Mouse (Mus musculus) Patski (cell line): Measurements from ENCODE around the gene Mamdc4. TPM values are rescaled to one million over a fixed set of nuclear protein-coding genes. Genes with fewer than 3 reads are reported as not detected.
"Not testable (repeated sequence)": the region's sequence is repeated elsewhere in the genome, so short reads cannot be mapped to it uniquely, and the experiment has no call there.

Source experiments
- ATAC-seq: fragments of 100-300 bp; one replicate; pipeline ENCODE4 v1.8.0; 2021
- CTCF ChIA-PET: fragments of 350-600 bp; sonication (Branson Sonifier 250); formaldehyde crosslinking; loops from one replicate; lab custom pipeline; 2022; ENCODE audit warnings: inconsistent platforms; lab: Charles Lee
- POLR2A ChIA-PET: fragments of 350-600 bp; sonication (Branson Sonifier 250); formaldehyde crosslinking; loops from one replicate; lab custom pipeline; 2022; ENCODE audit warnings: antibody characterized with exemption, inconsistent platforms; lab: Charles Lee
- DNase-seq: peaks from one replicate; pipeline ENCODE4 v3.0.0-alpha.2; 2011; ENCODE audit warnings: low read depth, low spot score
- H3K27me3 ChIP-seq: fragments of 371-371 bp; one replicate; pipeline ENCODE4 v1.5.1; 2021
- CTCF ChIP-seq: fragments of 100-300 bp; IDR thresholded peaks from one replicate; pipeline ENCODE4 v1.5.1; 2021
- in situ Hi-C: fragments of 300-500 bp; cut with MboI; formaldehyde crosslinking; loops from 3 replicates; pipeline ENCODE4 v1.11.1; 2018; ENCODE audit warnings: low pct_unique_long_range_greater_than_20kb, mixed read lengths
- polyA plus RNA-seq: library from polyadenylated mRNA; unstranded; gene quantifications from one replicate; pipeline ENCODE4 v1.2.3, GENCODE M21; 2021

The Mamdc4 gene
- polyA plus RNA-seq, 1 experiment from 2014 or later: 15.4 TPM

GRCm38 (mm10) chr2:25565741-25566140 is 8.9 kb downstream of the Mamdc4 start:
- no peaks in the 10 kb centered on the region for H3K27me3 ChIP-seq
- DNase-seq: no peak
- CTCF ChIA-PET: interaction anchor here (1.3 to 2.0 kb wide), 2 partner anchors 26 to 59 kb away, joined by 3 to 4 read pairs; no protein-coding TSS in a partner anchor
- in situ Hi-C loops: no loop called here
- no peak for ATAC-seq
- TF ChIP-seq CTCF: no peak
- POLR2A ChIA-PET: interaction anchor here (1.3 to 2.4 kb wide), 2 partner anchors 8 to 9 kb away, joined by 3 to 10 read pairs; partner anchors contain the start of genes Edf1, Mamdc4 and Phpt1

GRCm38 (mm10) chr2:25561946-25562345 is 12.7 kb downstream of the Mamdc4 start:
- DNase-seq (no peak), ATAC-seq (no peak)
- CTCF ChIA-PET: interaction anchor here (0.8 kb wide), 1 partner anchor 19 kb away, joined by 3 read pairs; no protein-coding TSS in a partner anchor
- POLR2A ChIA-PET: no interaction called here
- TF ChIP-seq CTCF: no peak
- in situ Hi-C loops: no loop called here
- H3K27me3 ChIP-seq: no peaks in the 10 kb centered on the region

- POLR2A ChIA-PET: no interaction called here
- DNase-seq (no peak), ATAC-seq (no peak)
- in situ Hi-C loops: no loop called here
- CTCF ChIA-PET: interaction anchor here (1.3 kb wide), 1 partner anchor 51 kb away, joined by 4 read pairs; no protein-coding TSS in a partner anchor
- no peak for TF ChIP-seq CTCF
- H3K27me3 ChIP-seq: no peaks in the 10 kb centered on the region
These were observed 14.1 kb downstream of the Mamdc4 start for GRCm38 (mm10) chr2:25560551-25560950.

GRCm38 (mm10) chr2:25558774-25559173 is 15.9 kb downstream of the Mamdc4 start:
- no peak for TF ChIP-seq CTCF
- in situ Hi-C loops: no loop called here
- CTCF ChIA-PET: interaction anchor here (1.8 kb wide), 1 partner anchor 11 kb away, joined by 9 read pairs; the partner anchor contains the start of gene Traf2
- H3K27me3 ChIP-seq: no peaks in the 10 kb centered on the region
- POLR2A ChIA-PET: interaction anchor here (1.1 to 2.7 kb wide), 4 partner anchors 8 to 17 kb away, joined by 3 to 10 read pairs (median 3); partner anchors contain the start of gene Phpt1
- DNase-seq (no peak), ATAC-seq (no peak)

- ATAC-seq: no peak
- H3K27me3 ChIP-seq: no peaks in the 10 kb centered on the region
- no peak for DNase-seq
- POLR2A ChIA-PET: interaction anchor here (1.3 to 2.7 kb wide), 6 partner anchors 9 to 49 kb away, joined by 3 to 10 read pairs (median 4); partner anchors contain the start of gene Ajm1
- TF ChIP-seq CTCF: no peak
- in situ Hi-C loops: no loop called here
- CTCF ChIA-PET: interaction anchor here (1.6 to 1.8 kb wide), 3 partner anchors 10 to 33 kb away, joined by 4 to 9 read pairs (median 5); partner anchors contain the start of genes Ajm1 and Traf2
These were observed 16.7 kb downstream of the Mamdc4 start for GRCm38 (mm10) chr2:25557964-25558360.

- ChIA-PET POLR2A (interaction anchor here (0.6 to 2.7 kb wide), 9 partner anchors 9 to 49 kb away, joined by 3 to 10 read pairs (median 3); partner anchors contain the start of genes Ajm1 and Traf2), CTCF (interaction anchor here (1.0 to 1.8 kb wide), 5 partner anchors 10 to 97 kb away, joined by 3 to 9 read pairs (median 5); partner anchors contain the start of genes Ajm1, Paxx and Traf2)
- ATAC-seq: peak; percentile 93
- no peak for TF ChIP-seq CTCF
- no peak for DNase-seq
- in situ Hi-C loops: no loop called here
- H3K27me3 ChIP-seq: no peaks in the 10 kb centered on the region
These were observed 17.3 kb downstream of the Mamdc4 start, which contains the start of gene Edf1 for GRCm38 (mm10) chr2:25557221-25557963. TSS of gene Edf1 (plus strand) at chr2:25557847.

- no peak for ATAC-seq
- no peaks in the 10 kb centered on the region for H3K27me3 ChIP-seq
- in situ Hi-C loops: no loop called here
- ChIA-PET CTCF (interaction anchor here (1.0 to 1.7 kb wide), 5 partner anchors 9 to 96 kb away, joined by 3 to 6 read pairs (median 4); partner anchors contain the start of genes Ajm1 and Paxx), POLR2A (interaction anchor here (0.6 to 2.7 kb wide), 4 partner anchors 10 to 48 kb away, joined by 3 to 10 read pairs (median 6); no protein-coding TSS in a partner anchor)
- TF ChIP-seq CTCF: no peak
- no peak for DNase-seq
These were observed 18.3 kb downstream of the Mamdc4 start for GRCm38 (mm10) chr2:25556296-25556695.

GRCm38 (mm10) chr2:25555479-25555878 is 19.2 kb downstream of the Mamdc4 start:
- CTCF ChIA-PET: not testable (repeated sequence)

GRCm38 (mm10) chr2:25553171-25553786 is 21.4 kb downstream of the Mamdc4 start:
- CTCF ChIA-PET: not testable (repeated sequence)

More at GRCm38 (mm10) chr2:25555479-25555878, 19.2 kb downstream of the Mamdc4 start:
- H3K27me3 ChIP-seq, DNase-seq, POLR2A ChIA-PET, ATAC-seq, in situ Hi-C loops: not testable (repeated sequence)

GRCm38 (mm10) chr2:25551186-25551585 is 23.5 kb downstream of the Mamdc4 start:
- ChIA-PET CTCF (interaction anchor here (1.0 to 5.7 kb wide), 3 partner anchors 31 to 98 kb away, joined by 3 to 35 read pairs (median 4); no protein-coding TSS in a partner anchor), POLR2A (interaction anchor here (0.6 to 0.8 kb wide), 2 partner anchors 16 to 38 kb away, joined by 3 to 5 read pairs; no protein-coding TSS in a partner anchor)
- DNase-seq (no peak), ATAC-seq (no peak)
- in situ Hi-C loops: loop anchor here (5.0 kb wide), 2 partner anchors 34 to 119 kb away; no protein-coding TSS in a partner anchor
- TF ChIP-seq CTCF: no peak
- H3K27me3 ChIP-seq: no peaks in the 10 kb centered on the region

More at GRCm38 (mm10) chr2:25553171-25553786, 21.4 kb downstream of the Mamdc4 start:
- ATAC-seq, H3K27me3 ChIP-seq, DNase-seq, POLR2A ChIA-PET: not testable (repeated sequence)
- in situ Hi-C loops: loop anchor here (5.0 kb wide), 2 partner anchors 36 to 121 kb away; no protein-coding TSS in a partner anchor
